Mouse (Mus musculus): ENCODE measurements at regions not wholly inside any gene's neighbourhood (a gene's known extent, or its start where the extent isn't known, plus 50 kb on each side); places are given as distances from the start of the nearest gene placed in this dataset.

Small RNA genes lying in the stretch of these regions (microRNA-seq; reads per million reads assigned to microRNA genes)
- gene Gm28003 = 0 reads per million in 2 experiments
- gene Mir802 = 0 reads per million in 2 experiments
